In genomic region chr4:86170763-86171162, GRCm38 (mm10) we compare ENCODE assay signal across 17 mouse cellular contexts.
DNase-seq lines count a peak whose midpoint lies in the region; ATAC-seq and TF ChIP-seq lines count a peak whose summit lies in the region.
"Had no signal": no experiment of that assay in that cellular context is flagged by ENCODE, and none has a peak within 500 bp of the region (broad histone marks: within the 10 kb centered on the region; RNA-seq: fewer than 3 reads in every experiment).

No protein-coding gene starts in this region.

- no peaks in the 10 kb centered on the region for H3K9me3 ChIP-seq in midbrain, embryonic 12.5 days
- no peaks in the 10 kb centered on the region for H3K9me3 ChIP-seq in midbrain, postnatal 0 days (ENCODE audit: low read length)
- H3K9me3 ChIP-seq in hindbrain, embryonic 13.5 days, result 0 out of 2 replicates have a peak, but pooled peaks cover 2% of the 10 kb centered on the region
- no peaks in the 10 kb centered on the region for H3K9me3 ChIP-seq in neural tube, embryonic 15.5 days (replicated peaks)
- no peaks in the 10 kb centered on the region for H3K9me3 ChIP-seq in liver, postnatal 0 days (ENCODE audit: low read length)
- H3K9me3 ChIP-seq: intestine, embryonic 15.5 days; kidney, embryonic 15.5 days; liver, embryonic 12.5 days; lung, embryonic 15.5 days had no signal

- TF ChIP-seq POLR2A in cerebellum, adult 2 months (IDR thresholded peaks at IDR 0.05; ENCODE audit: borderline replicate concordance, insufficient read depth, low read length), result no peak

- no peak overlapping the region for H3K4me3 ChIP-seq in cerebellum, adult 2 months (replicated peaks; ENCODE audit: insufficient read depth, low read depth, low read length)
- no peak overlapping the region for H3K4me3 ChIP-seq in midbrain, embryonic 12.5 days
- no peak overlapping the region for H3K4me3 ChIP-seq in midbrain, postnatal 0 days (ENCODE audit: low read depth, low read length)
- H3K4me3 ChIP-seq in hindbrain, embryonic 13.5 days, result no peak overlapping the region
- no peak overlapping the region for H3K4me3 ChIP-seq in neural tube, embryonic 15.5 days (replicated peaks)
- H3K4me3 ChIP-seq in liver, postnatal 0 days (ENCODE audit: low read depth, low read length), result no peak overlapping the region
- H3K4me3 ChIP-seq: intestine, embryonic 15.5 days; kidney, embryonic 15.5 days; liver, embryonic 12.5 days; lung, embryonic 15.5 days had no signal

- no peak for TF ChIP-seq CTCF in cerebellum, adult 2 months (IDR thresholded peaks at IDR 0.05; ENCODE audit: borderline replicate concordance, insufficient read depth, low read depth, low read length)
- no peak for TF ChIP-seq CTCF in midbrain, postnatal 0 days (IDR thresholded peaks at IDR 0.05)
- TF ChIP-seq CTCF in liver, postnatal 0 days (IDR thresholded peaks at IDR 0.05; ENCODE audit: low read depth), result no peak

- no peaks in the 10 kb centered on the region for H3K4me1 ChIP-seq in cerebellum, adult 2 months (ENCODE audit: control insufficient read depth, insufficient read depth, low read length)
- H3K4me1 ChIP-seq in midbrain, embryonic 12.5 days, result no peaks in the 10 kb centered on the region
- no peaks in the 10 kb centered on the region for H3K4me1 ChIP-seq in midbrain, postnatal 0 days (ENCODE audit: insufficient read depth, low read length)
- peaks cover 7% of the 10 kb centered on the region for H3K4me1 ChIP-seq in hindbrain, embryonic 13.5 days (replicated peaks)
- no peaks in the 10 kb centered on the region for H3K4me1 ChIP-seq in neural tube, embryonic 15.5 days
- H3K4me1 ChIP-seq in liver, postnatal 0 days (ENCODE audit: insufficient read depth), result no peaks in the 10 kb centered on the region
- H3K4me1 ChIP-seq: intestine, embryonic 15.5 days; kidney, embryonic 15.5 days; liver, embryonic 12.5 days; lung, embryonic 15.5 days had no signal

- ATAC-seq in midbrain, embryonic 12.5 days (ENCODE audit: low FRiP score, low read depth), result peak; percentile 30; the same call in 1 of the 2 replicates
- ATAC-seq in midbrain, postnatal 0 days (ENCODE audit: low FRiP score), result no peak
- ATAC-seq in hindbrain, embryonic 13.5 days (ENCODE audit: low FRiP score), result no peak
- ATAC-seq in neural tube, embryonic 15.5 days (ENCODE audit: low FRiP score), result no peak; the same call in 1 of the 2 replicates
- no peak for ATAC-seq in liver, postnatal 0 days
- ATAC-seq: intestine, embryonic 15.5 days; liver, embryonic 12.5 days had no signal

- no peaks in the 10 kb centered on the region for H3K27me3 ChIP-seq in cerebellum, adult 2 months (ENCODE audit: control insufficient read depth, insufficient read depth, low read length)
- no peaks in the 10 kb centered on the region for H3K27me3 ChIP-seq in midbrain, embryonic 12.5 days
- H3K27me3 ChIP-seq in midbrain, postnatal 0 days (ENCODE audit: insufficient read depth, low read length), result no peaks in the 10 kb centered on the region
- H3K27me3 ChIP-seq in hindbrain, embryonic 13.5 days, result no peaks in the 10 kb centered on the region
- no peaks in the 10 kb centered on the region for H3K27me3 ChIP-seq in neural tube, embryonic 15.5 days (replicated peaks)
- no peaks in the 10 kb centered on the region for H3K27me3 ChIP-seq in liver, postnatal 0 days (ENCODE audit: insufficient read depth, low read length)
- H3K27me3 ChIP-seq: intestine, embryonic 15.5 days; kidney, embryonic 15.5 days; liver, embryonic 12.5 days; lung, embryonic 15.5 days had no signal

- TF ChIP-seq EP300 in liver, postnatal 0 days (IDR thresholded peaks at IDR 0.05; ENCODE audit: low read depth), result no peak

- no peak for DNase-seq in cerebellum, adult 2 months
- no peak for DNase-seq in cerebellum, postnatal 14 days
- DNase-seq in midbrain, postnatal 0 days (ENCODE audit: low spot score), result no peak
- DNase-seq in layer of hippocampus, postnatal 25 days (ENCODE audit: extremely low spot score in 1 of 2, low spot score in 1 of 2), result no peak
- no peak for DNase-seq in liver, postnatal 0 days
- DNase-seq: cerebellum, postnatal 10 days; left cerebral cortex, postnatal 4 days; right cerebral cortex, postnatal 14 days; thymus, postnatal 25 days had no signal

- WGBS in cerebellum, adult 2 months, result 80% methylated on average over 10 of the region's 10 CpGs
- WGBS in midbrain, embryonic 12.5 days, result 66% methylated on average over 10 of the region's 10 CpGs
- WGBS in midbrain, postnatal 0 days, result 65% methylated on average over 10 of the region's 10 CpGs
- 37% methylated on average over 10 of the region's 10 CpGs for WGBS in hindbrain, embryonic 13.5 days
- 25% methylated on average over 10 of the region's 10 CpGs for WGBS in neural tube, embryonic 15.5 days
- 84% methylated on average over 10 of the region's 10 CpGs for WGBS in liver, postnatal 0 days (ENCODE audit: insufficient replicate concordance)

- no peak overlapping the region for H3K4me2 ChIP-seq in midbrain, embryonic 12.5 days (replicated peaks)
- no peak overlapping the region for H3K4me2 ChIP-seq in midbrain, postnatal 0 days (ENCODE audit: low read depth, low read length, poor library complexity, severe bottlenecking)
- no peak overlapping the region for H3K4me2 ChIP-seq in hindbrain, embryonic 13.5 days
- peak overlapping the region; percentile 4; the same call in 1 of the 2 replicates for H3K4me2 ChIP-seq in neural tube, embryonic 15.5 days
- no peak overlapping the region for H3K4me2 ChIP-seq in liver, postnatal 0 days (ENCODE audit: low read depth, low read length)
- H3K4me2 ChIP-seq: heart, embryonic 11.5 days; intestine, embryonic 15.5 days; kidney, embryonic 15.5 days; liver, embryonic 12.5 days; lung, embryonic 15.5 days had no signal

- 0 out of 2 replicates have a peak overlapping the region, but pooled peaks have one; percentile 27 for H3K27ac ChIP-seq in cerebellum, adult 2 months (ENCODE audit: insufficient read depth, low read length)
- H3K27ac ChIP-seq in midbrain, embryonic 12.5 days (replicated peaks), result no peak overlapping the region
- no peak overlapping the region for H3K27ac ChIP-seq in midbrain, postnatal 0 days (ENCODE audit: low read depth, low read length)
- peak overlapping the region; percentile 18; the same call in 1 of the 2 replicates for H3K27ac ChIP-seq in hindbrain, embryonic 13.5 days
- H3K27ac ChIP-seq in neural tube, embryonic 15.5 days (replicated peaks), result no peak overlapping the region
- no peak overlapping the region for H3K27ac ChIP-seq in liver, postnatal 0 days (ENCODE audit: low read depth)
- H3K27ac ChIP-seq: intestine, embryonic 15.5 days; kidney, embryonic 15.5 days; liver, embryonic 12.5 days; lung, embryonic 15.5 days had no signal

- H3K36me3 ChIP-seq in midbrain, embryonic 12.5 days, result no peaks in the 10 kb centered on the region
- no peaks in the 10 kb centered on the region for H3K36me3 ChIP-seq in midbrain, postnatal 0 days (ENCODE audit: insufficient read depth, low read length)
- H3K36me3 ChIP-seq in hindbrain, embryonic 13.5 days, result no peaks in the 10 kb centered on the region
- H3K36me3 ChIP-seq in neural tube, embryonic 15.5 days, result no peaks in the 10 kb centered on the region
- H3K36me3 ChIP-seq in liver, postnatal 0 days (replicated peaks; ENCODE audit: insufficient read depth, low read length), result no peaks in the 10 kb centered on the region
- H3K36me3 ChIP-seq: intestine, embryonic 15.5 days; kidney, embryonic 15.5 days; liver, embryonic 12.5 days; lung, embryonic 15.5 days had no signal

- H3K9ac ChIP-seq in midbrain, embryonic 12.5 days (replicated peaks), result no peak overlapping the region
- H3K9ac ChIP-seq in midbrain, postnatal 0 days (replicated peaks; ENCODE audit: low read length, poor library complexity, severe bottlenecking), result no peak overlapping the region
- H3K9ac ChIP-seq in hindbrain, embryonic 13.5 days, result no peak overlapping the region
- no peak overlapping the region for H3K9ac ChIP-seq in neural tube, embryonic 15.5 days (replicated peaks)
- H3K9ac ChIP-seq in liver, postnatal 0 days (replicated peaks), result no peak overlapping the region
- H3K9ac ChIP-seq: intestine, embryonic 15.5 days; kidney, embryonic 15.5 days; liver, embryonic 12.5 days; lung, embryonic 15.5 days had no signal

Comparison
In these comparisons a context has a peak if more than half of its experiments do, and no peak if none do; other contexts are left out.
1. H3K27ac ChIP-seq: peak in cerebellum, adult 2 months (single experiment) and hindbrain, embryonic 13.5 days (single experiment); none in midbrain, embryonic 12.5 days (single experiment), midbrain, postnatal 0 days (single experiment), neural tube, embryonic 15.5 days (single experiment) and liver, postnatal 0 days (single experiment).